Mouse (Mus musculus) cerebellum, adult 2 months (tissue): Measurements from ENCODE around the gene Fem1b.

ENCODE experiments used
- CTCF ChIP-seq: fragments of 200-500 bp; IDR thresholded peaks from 2 replicates; pipeline ENCODE4 v1.5.1; 2011; ENCODE audit warnings: low read depth, mild to moderate bottlenecking, control low read depth, low read length, moderate library complexity, borderline replicate concordance; ENCODE audit not compliant: insufficient read depth
- POLR2A ChIP-seq: fragments of 200-500 bp; IDR thresholded peaks from 2 replicates; pipeline ENCODE4 v1.6.1; 2011; ENCODE audit warnings: low read length, control low read depth, borderline replicate concordance; ENCODE audit not compliant: insufficient read depth

- TF ChIP-seq CTCF (no peak), POLR2A (no peak)
Observed at GRCm38 (mm10) chr9:62817828-62818614, 6.3 kb upstream of the Fem1b start.
